Mouse (Mus musculus): ENCODE results near the gene Frzb.

- TF ChIP-seq POLR2A (IDR thresholded peaks at IDR 0.05; ENCODE audit: borderline replicate concordance, insufficient read depth, low read length): no peak
- TF ChIP-seq CTCF (IDR thresholded peaks at IDR 0.05; ENCODE audit: borderline replicate concordance, insufficient read depth, low read depth, low read length): no peak
Measured at GRCm38 (mm10) chr2:80441386-80441785, 6.0 kb downstream of the Frzb start.

Measured in cerebellum, adult 2 months (tissue).